Mouse (Mus musculus) erythroid progenitor cell, adult 5-6 weeks (primary cell): ENCODE measurements around the gene Bsnd. TPM values are rescaled to one million over a fixed set of nuclear protein-coding genes. Genes with fewer than 3 reads are reported as not detected.

ENCODE experiments used
- ATAC-seq: replicated peaks from 2 replicates; pipeline ENCODE4 v1.8.0; 2016; ENCODE audit warnings: moderate number of reproducible peaks, mild to moderate bottlenecking, moderate TSS enrichment, inconsistent platforms; ENCODE audit not compliant: poor library complexity, low FRiP score, severe bottlenecking
- total RNA-seq, 2 experiments: library from RNA; stranded (forward) in 1 of 2; stranded (reverse) in 1 of 2; fragments of 150-400 nt in 1 of 2; fragments of 186-747, 209-891 nt in 1 of 2; gene quantifications; 2 replicates each; pipeline versions ENCODE4 v1.2.3 to v1.2.4; 2015 to 2017; ENCODE audit warnings: low replicate concordance in 2 of 2

The Bsnd gene
- total RNA-seq (2015; ENCODE audit: low replicate concordance) (not detected in 2 replicates), total RNA-seq (2017; ENCODE audit: low replicate concordance) (not detected in 2 replicates)

- ATAC-seq = no peak
Measured at GRCm38 (mm10) chr4:106492116-106492515, at the start of gene Bsnd. TSS of gene Bsnd (minus strand) at chr4:106492283.

GRCm38 (mm10) chr4:106541491-106541890, 49.4 kb upstream of the Bsnd start:
- ATAC-seq = no peak

GRCm38 (mm10) chr4:106539756-106540155, 47.7 kb upstream of the Bsnd start:
- ATAC-seq = no peak

GRCm38 (mm10) chr4:106534256-106534655, 42.2 kb upstream of the Bsnd start:
- ATAC-seq = no peak

- ATAC-seq = no peak
Measured at GRCm38 (mm10) chr4:106533421-106534080, 41.5 kb upstream of the Bsnd start.

GRCm38 (mm10) chr4:106530113-106530482, 38.0 kb upstream of the Bsnd start:
- no peak; the same call in 1 of the 2 replicates for ATAC-seq

GRCm38 (mm10) chr4:106529375-106530112, 37.5 kb upstream of the Bsnd start:
- ATAC-seq = peak; percentile 83

- no peak for ATAC-seq
Measured at GRCm38 (mm10) chr4:106527856-106528547, 35.9 kb upstream of the Bsnd start.

GRCm38 (mm10) chr4:106525001-106525400, 32.9 kb upstream of the Bsnd start:
- no peak for ATAC-seq

- ATAC-seq = no peak
Measured at GRCm38 (mm10) chr4:106524131-106524530, 32.0 kb upstream of the Bsnd start.

GRCm38 (mm10) chr4:106522547-106522946, 30.5 kb upstream of the Bsnd start:
- ATAC-seq = no peak

- no peak for ATAC-seq
Measured at GRCm38 (mm10) chr4:106514606-106515005, 22.5 kb upstream of the Bsnd start.

GRCm38 (mm10) chr4:106509888-106510287, 17.8 kb upstream of the Bsnd start:
- ATAC-seq = no peak

- no peak for ATAC-seq
Measured at GRCm38 (mm10) chr4:106505453-106506058, 13.5 kb upstream of the Bsnd start.

- no peak for ATAC-seq
Measured at GRCm38 (mm10) chr4:106503578-106503977, 11.5 kb upstream of the Bsnd start.

- ATAC-seq = no peak
Measured at GRCm38 (mm10) chr4:106500066-106500465, 8.0 kb upstream of the Bsnd start.

- ATAC-seq = no peak
Measured at GRCm38 (mm10) chr4:106498471-106498844, 6.4 kb upstream of the Bsnd start.

GRCm38 (mm10) chr4:106497776-106498470, 5.8 kb upstream of the Bsnd start:
- no peak for ATAC-seq

- ATAC-seq = no peak
Measured at GRCm38 (mm10) chr4:106496833-106497232, 4.8 kb upstream of the Bsnd start.

GRCm38 (mm10) chr4:106493639-106494038, 1.6 kb upstream of the Bsnd start:
- no peak for ATAC-seq
